Mouse (Mus musculus): ENCODE data around the gene Brox. TPM values are rescaled to one million over a fixed set of nuclear protein-coding genes. Genes with fewer than 3 reads are reported as not detected.

Brox gene
- polyA plus RNA-seq, 1 experiment: 26.6 TPM

- Histone ChIP-seq H3K79me2 (ENCODE audit: control insufficient read depth, insufficient read depth) (peaks cover 38% of the 10 kb centered on the region), H3K4me3 (peak overlapping the region; percentile 40), H3K4me2 (ENCODE audit: low read depth) (peak overlapping the region; percentile 61), H3K36me3 (ENCODE audit: control insufficient read depth, insufficient read depth) (peaks cover 7% of the 10 kb centered on the region), H3ac (ENCODE audit: control insufficient read depth, insufficient read length) (peak overlapping the region; percentile 26), H3K27me3 (ENCODE audit: control insufficient read depth, insufficient read depth, insufficient read length) (no peaks in the 10 kb centered on the region)
- no peak for TF ChIP-seq MAX (IDR thresholded peaks at IDR 0.05; ENCODE audit: low read depth)
- TF ChIP-seq E2F4 (IDR thresholded peaks at IDR 0.05; ENCODE audit: insufficient read depth): no peak
- no peak for TF ChIP-seq POLR2A (IDR thresholded peaks at IDR 0.05; ENCODE audit: insufficient read length, low read depth)
- no peak for TF ChIP-seq POLR2AphosphoS2 (IDR thresholded peaks at IDR 0.05; ENCODE audit: insufficient read length, low read depth)
- no peak for TF ChIP-seq SRF (IDR thresholded peaks at IDR 0.05; ENCODE audit: control insufficient read depth, insufficient read length, low read depth)
- no peak for TF ChIP-seq USF1 (IDR thresholded peaks at IDR 0.05; ENCODE audit: low read depth)
- no peak for TF ChIP-seq CEBPB (IDR thresholded peaks at IDR 0.05; ENCODE audit: insufficient read depth, poor library complexity, severe bottlenecking)
- TF ChIP-seq MYOD1 (IDR thresholded peaks at IDR 0.05; ENCODE audit: control insufficient read depth in 1 of 3, insufficient read length in 2 of 3, low read depth in 2 of 3): no peak
- no peak for TF ChIP-seq TCF12 (IDR thresholded peaks at IDR 0.05; ENCODE audit: insufficient read depth, poor library complexity, severe bottlenecking)
- TF ChIP-seq TCF3 (IDR thresholded peaks at IDR 0.05; ENCODE audit: insufficient read length, low read depth): no peak
- TF ChIP-seq MYOG (IDR thresholded peaks at IDR 0.05; ENCODE audit: control insufficient read depth in 1 of 3, insufficient read depth in 1 of 3, insufficient read length in 2 of 3, low read depth in 2 of 3): no peak
- TF ChIP-seq REST (IDR thresholded peaks at IDR 0.05; ENCODE audit: insufficient read depth, insufficient read length): no peak
Observed at GRCm38 (mm10) chr1:183297473-183297885, 410 bp upstream of the Brox start.

GRCm38 (mm10) chr1:183296465-183296864, 604 bp downstream of the Brox start, which contains the start of gene Aida:
Gene Aida, plus strand, starts transcription at chr1:183296590.
- peaks cover 38% of the 10 kb centered on the region for H3K79me2 ChIP-seq (ENCODE audit: control insufficient read depth, insufficient read depth)
- peak within 1 kb of the TSS; percentile 51 for H3K4me2 ChIP-seq (ENCODE audit: low read depth)
- H3ac ChIP-seq (ENCODE audit: control insufficient read depth, insufficient read length): peak within 1 kb of the TSS; percentile 26
- no peak for TF ChIP-seq USF1 (IDR thresholded peaks at IDR 0.05; ENCODE audit: low read depth)
- no peak for TF ChIP-seq POLR2AphosphoS2 (IDR thresholded peaks at IDR 0.05; ENCODE audit: insufficient read length, low read depth)
- no peak for TF ChIP-seq MAX (IDR thresholded peaks at IDR 0.05; ENCODE audit: low read depth)
- TF ChIP-seq POLR2A (IDR thresholded peaks at IDR 0.05; ENCODE audit: insufficient read length, low read depth): no peak
- TF ChIP-seq MYOD1 (IDR thresholded peaks at IDR 0.05; ENCODE audit: control insufficient read depth in 1 of 3, insufficient read length in 2 of 3, low read depth in 2 of 3): no peak
- no peak for TF ChIP-seq CEBPB (IDR thresholded peaks at IDR 0.05; ENCODE audit: insufficient read depth, poor library complexity, severe bottlenecking)
- TF ChIP-seq SRF (IDR thresholded peaks at IDR 0.05; ENCODE audit: control insufficient read depth, insufficient read length, low read depth): no peak
- TF ChIP-seq TCF12 (IDR thresholded peaks at IDR 0.05; ENCODE audit: insufficient read depth, poor library complexity, severe bottlenecking): no peak
- no peak for TF ChIP-seq TCF3 (IDR thresholded peaks at IDR 0.05; ENCODE audit: insufficient read length, low read depth)
- no peaks in the 10 kb centered on the region for H3K27me3 ChIP-seq (ENCODE audit: control insufficient read depth, insufficient read depth, insufficient read length)
- peak within 1 kb of the TSS; percentile 40 for H3K4me3 ChIP-seq
- H3K36me3 ChIP-seq (ENCODE audit: control insufficient read depth, insufficient read depth): peaks cover 11% of the 10 kb centered on the region

GRCm38 (mm10) chr1:183289576-183289975, 7.5 kb downstream of the Brox start:
- Histone ChIP-seq H3K27me3 (ENCODE audit: control insufficient read depth, insufficient read depth, insufficient read length) (no peaks in the 10 kb centered on the region), H3K4me2 (ENCODE audit: low read depth) (no peak overlapping the region), H3K36me3 (ENCODE audit: control insufficient read depth, insufficient read depth) (peaks cover 67% of the 10 kb centered on the region), H3K4me3 (no peak overlapping the region), H3K79me2 (ENCODE audit: control insufficient read depth, insufficient read depth) (peaks cover 15% of the 10 kb centered on the region), H3ac (ENCODE audit: control insufficient read depth, insufficient read length) (no peak overlapping the region)
- TF ChIP-seq POLR2A (IDR thresholded peaks at IDR 0.05; ENCODE audit: insufficient read length, low read depth): no peak
- no peak for TF ChIP-seq USF1 (IDR thresholded peaks at IDR 0.05; ENCODE audit: low read depth)
- TF ChIP-seq TCF3 (IDR thresholded peaks at IDR 0.05; ENCODE audit: insufficient read length, low read depth): no peak
- TF ChIP-seq MAX (IDR thresholded peaks at IDR 0.05; ENCODE audit: low read depth): no peak
- no peak for TF ChIP-seq MYOD1 (IDR thresholded peaks at IDR 0.05; ENCODE audit: control insufficient read depth in 1 of 3, insufficient read length in 2 of 3, low read depth in 2 of 3)
- TF ChIP-seq E2F4 (IDR thresholded peaks at IDR 0.05; ENCODE audit: insufficient read depth): no peak
- TF ChIP-seq SRF (IDR thresholded peaks at IDR 0.05; ENCODE audit: control insufficient read depth, insufficient read length, low read depth): no peak
- no peak for TF ChIP-seq CEBPB (IDR thresholded peaks at IDR 0.05; ENCODE audit: insufficient read depth, poor library complexity, severe bottlenecking)
- no peak for TF ChIP-seq POLR2AphosphoS2 (IDR thresholded peaks at IDR 0.05; ENCODE audit: insufficient read length, low read depth)
- no peak for TF ChIP-seq MYOG (IDR thresholded peaks at IDR 0.05; ENCODE audit: control insufficient read depth in 1 of 3, insufficient read depth in 1 of 3, insufficient read length in 2 of 3, low read depth in 2 of 3)
- no peak for TF ChIP-seq TCF12 (IDR thresholded peaks at IDR 0.05; ENCODE audit: insufficient read depth, poor library complexity, severe bottlenecking)
- no peak for TF ChIP-seq REST (IDR thresholded peaks at IDR 0.05; ENCODE audit: insufficient read depth, insufficient read length)

- Histone ChIP-seq H3ac (ENCODE audit: control insufficient read depth, insufficient read length) (no peak overlapping the region), H3K4me2 (ENCODE audit: low read depth) (no peak overlapping the region), H3K36me3 (ENCODE audit: control insufficient read depth, insufficient read depth) (peaks cover 69% of the 10 kb centered on the region), H3K79me2 (ENCODE audit: control insufficient read depth, insufficient read depth) (peaks cover 4% of the 10 kb centered on the region), H3K4me3 (no peak overlapping the region), H3K27me3 (ENCODE audit: control insufficient read depth, insufficient read depth, insufficient read length) (no peaks in the 10 kb centered on the region)
- TF ChIP-seq E2F4 (IDR thresholded peaks at IDR 0.05; ENCODE audit: insufficient read depth) (no peak), USF1 (IDR thresholded peaks at IDR 0.05; ENCODE audit: low read depth) (no peak)
Observed at GRCm38 (mm10) chr1:183288351-183288750, 8.7 kb downstream of the Brox start.

GRCm38 (mm10) chr1:183275763-183276162, 21.3 kb downstream of the Brox start:
- no peak overlapping the region for H3K4me3 ChIP-seq
- no peak overlapping the region for H3K4me2 ChIP-seq (ENCODE audit: low read depth)
- peaks cover 30% of the 10 kb centered on the region for H3K36me3 ChIP-seq (ENCODE audit: control insufficient read depth, insufficient read depth)
- H3ac ChIP-seq (ENCODE audit: control insufficient read depth, insufficient read length): no peak overlapping the region
- no peaks in the 10 kb centered on the region for H3K27me3 ChIP-seq (ENCODE audit: control insufficient read depth, insufficient read depth, insufficient read length)
- TF ChIP-seq E2F4 (IDR thresholded peaks at IDR 0.05; ENCODE audit: insufficient read depth) (no peak), SRF (IDR thresholded peaks at IDR 0.05; ENCODE audit: control insufficient read depth, insufficient read length, low read depth) (no peak), POLR2A (IDR thresholded peaks at IDR 0.05; ENCODE audit: insufficient read length, low read depth) (no peak), POLR2AphosphoS2 (IDR thresholded peaks at IDR 0.05; ENCODE audit: insufficient read length, low read depth) (peak; percentile 54)
- H3K79me2 ChIP-seq (ENCODE audit: control insufficient read depth, insufficient read depth): no peaks in the 10 kb centered on the region
